Comparison of ENCODE assay signal across 8 mouse cellular contexts in genomic region chr8:80991937-80992336, GRCm38 (mm10). TPM values are rescaled to one million over a fixed set of nuclear protein-coding genes. Genes with fewer than 3 reads are reported as not detected.
A peak's percentile ranks its signal among the peaks of the same experiment; 100 is the strongest.
DNase-seq lines count a peak whose midpoint lies in the region; ATAC-seq and TF ChIP-seq lines count a peak whose summit lies in the region.

No protein-coding gene starts in this region.

- H3K4me1 ChIP-seq in kidney, adult 2 months (ENCODE audit: control insufficient read depth, insufficient read depth, low read length) = peaks cover 4% of the 10 kb centered on the region; the same call in 1 of the 2 replicates
- H3K4me1 ChIP-seq in heart, embryonic 16.5 days (ENCODE audit: control insufficient read depth, insufficient read depth, low read length) = no peaks in the 10 kb centered on the region

- TF ChIP-seq CTCF in kidney, adult 2 months (conservative IDR thresholded peaks at IDR 0.05; ENCODE audit: insufficient read depth, insufficient read length, low read depth, low read length) = no peak
- peak; percentile 66 for TF ChIP-seq CTCF in Patski (IDR thresholded peaks at IDR 0.05)

- no peaks in the 10 kb centered on the region for H3K9me3 ChIP-seq in heart, embryonic 16.5 days (replicated peaks; ENCODE audit: control insufficient read depth, low read length)

- POLR2A ChIA-PET in Patski (lab: Charles Lee) = no interaction called here

- 41% methylated on average over 3 of the region's 3 CpGs for WGBS in kidney, adult 2 months
- WGBS in heart, embryonic 16.5 days = 40% methylated on average over 3 of the region's 3 CpGs

- in situ Hi-C loops in Patski (cut with MboI; ENCODE audit: low pct_unique_long_range_greater_than_20kb) = loop anchor here (10.0 to 25.0 kb wide), 2 partner anchors 497 to 1280 kb away; partner anchors contain the start of genes Abce1, Anapc10 and Gypa

- no peak overlapping the region for H3K9ac ChIP-seq in heart, embryonic 16.5 days (ENCODE audit: low read length)

- H3K4me2 ChIP-seq in heart, embryonic 16.5 days (ENCODE audit: low read depth, low read length) = no peak overlapping the region

- peaks cover 7% of the 10 kb centered on the region; the same call in 1 of the 2 replicates for H3K36me3 ChIP-seq in kidney, adult 2 months (ENCODE audit: control insufficient read depth, insufficient read depth, low read length)
- H3K36me3 ChIP-seq in heart, embryonic 16.5 days (ENCODE audit: control insufficient read depth, insufficient read depth) = peaks cover 56% of the 10 kb centered on the region

- H3K27me3 ChIP-seq in kidney, adult 2 months (replicated peaks; ENCODE audit: control insufficient read depth, insufficient read depth, low read length) = no peaks in the 10 kb centered on the region
- no peaks in the 10 kb centered on the region for H3K27me3 ChIP-seq in Patski
- no peaks in the 10 kb centered on the region for H3K27me3 ChIP-seq in heart, embryonic 16.5 days (ENCODE audit: control insufficient read depth, insufficient read depth, low read length)

- TF ChIP-seq POLR2A in kidney, adult 2 months (IDR thresholded peaks at IDR 0.05; ENCODE audit: low read depth, low read length) = no peak

- H3K27ac ChIP-seq in kidney, adult 2 months (ENCODE audit: insufficient read depth, low read depth, low read length) = no peak overlapping the region
- H3K27ac ChIP-seq in heart, embryonic 16.5 days (ENCODE audit: low read length) = no peak overlapping the region

- peak; percentile 65 for DNase-seq in kidney, adult 2 months
- DNase-seq in kidney, adult 11 months = no peak
- DNase-seq in Patski (ENCODE audit: low read depth, low spot score) = no peak
- peak; percentile 33 to 56 for DNase-seq in kidney, postnatal 4 days
- no peak for DNase-seq in right cerebral cortex, postnatal 10 days (ENCODE audit: low spot score in 2 of 2)
- DNase-seq in cerebellum, adult 8-10 months = no peak

- H3K4me3 ChIP-seq in kidney, adult 2 months (ENCODE audit: insufficient read depth, low read depth, low read length) = no peak overlapping the region
- no peak overlapping the region for H3K4me3 ChIP-seq in heart, embryonic 16.5 days (ENCODE audit: low read length)

- CTCF ChIA-PET in Patski (lab: Charles Lee) = interaction anchor here (0.9 to 1.7 kb wide), 5 partner anchors 9 to 242 kb away, joined by 3 to 7 read pairs (median 4); no protein-coding TSS in a partner anchor

- ATAC-seq in Patski = peak; percentile 69
- peak; percentile 69 for ATAC-seq in heart, embryonic 16.5 days (replicated peaks; ENCODE audit: extremely low read depth, insufficient read depth, low FRiP score)
- peak; percentile 60; the same call in 1 of the 2 replicates for ATAC-seq in neutrophil, adult 5-6 weeks (ENCODE audit: extremely low read depth, insufficient number of reproducible peaks, low FRiP score, poor library complexity, severe bottlenecking)

RNA-seq across cellular contexts. Expression of gene Usp38, which starts 22.8 kb away (rescaled TPM):
- 6.4 and 7.4 TPM in 2 replicates for polyA plus RNA-seq in kidney, adult 2 months (2012; rRNA removed)
- 20.9 TPM for polyA plus RNA-seq in Patski (2021)
- polyA plus RNA-seq in heart, embryonic 16.5 days (2015; fragmentation: Nextera tagmentation; extraction: Ambion mirVana) = 13.6 and 14.5 TPM in 2 replicates
- 54.6 and 55.4 TPM in 2 replicates for total RNA-seq in neutrophil, adult 5-6 weeks (2017)

Comparison
In these comparisons a context has a peak if more than half of its experiments do, and no peak if none do; other contexts are left out.
1. DNase-seq: peak in kidney, adult 2 months (single experiment) and kidney, postnatal 4 days (2 of 2); none in kidney, adult 11 months (single experiment), Patski (single experiment), right cerebral cortex, postnatal 10 days (0 of 2) and cerebellum, adult 8-10 months (single experiment).
2. Peak in every context shown above with its lines, with median percentiles within 50 percentile points of each other: ATAC-seq.